Mouse (Mus musculus): ENCODE results near the gene Rassf7.

DNA sequence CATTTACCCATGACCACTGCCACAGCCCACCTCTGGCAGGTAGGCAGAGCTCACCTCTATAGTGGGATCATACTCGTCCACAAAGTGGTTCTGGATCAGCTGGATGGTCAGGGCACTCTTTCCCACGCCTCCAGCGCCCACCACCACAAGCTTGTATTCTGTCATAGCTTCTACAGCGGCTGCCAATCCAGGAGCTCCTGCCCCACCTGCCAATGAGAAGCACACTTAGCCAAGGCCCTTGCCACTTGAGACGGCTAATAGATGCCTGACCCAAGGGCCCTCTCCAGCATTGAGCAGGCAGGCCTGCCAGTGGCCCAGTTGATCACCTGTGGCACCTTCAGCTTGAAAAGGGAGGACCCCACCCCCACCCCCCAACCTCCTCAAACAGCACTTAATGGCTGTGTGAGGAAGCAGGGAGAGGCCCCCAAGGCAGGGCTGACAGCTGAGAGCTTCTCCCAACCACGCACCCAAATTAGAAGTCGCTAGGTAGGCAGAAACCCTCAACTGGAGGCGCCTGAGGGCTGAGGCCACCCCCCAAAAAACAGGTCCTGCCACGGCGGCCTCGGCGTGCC is 22.8 kb upstream of the Rassf7 start:
- TF ChIP-seq CTCF (IDR thresholded peaks at IDR 0.05; ENCODE audit: control insufficient read depth, insufficient read depth, low read length): no peak
- TF ChIP-seq POLR2A (IDR thresholded peaks at IDR 0.05; ENCODE audit: borderline replicate concordance, control insufficient read depth, low read depth, low read length): 0 out of 2 replicates have a peak, but pooled peaks have one; percentile 20

Data from bone marrow, adult 2 months (tissue).